Comparison of ENCODE assay signal across 8 mouse cellular contexts in genomic region chr17:73743681-73744311, GRCm38 (mm10). TPM values are rescaled to one million over a fixed set of nuclear protein-coding genes. Genes with fewer than 3 reads are reported as not detected.
DNase-seq lines count a peak whose midpoint lies in the region; ATAC-seq and TF ChIP-seq lines count a peak whose summit lies in the region.

No protein-coding gene starts in this region.

- H3K27ac ChIP-seq in cerebellum, adult 2 months (ENCODE audit: insufficient read depth, low read length): no peak overlapping the region
- H3K27ac ChIP-seq in hindbrain, embryonic 16.5 days (ENCODE audit: low read depth, low read length): no peak overlapping the region

- no peaks in the 10 kb centered on the region for H3K4me1 ChIP-seq in cerebellum, adult 2 months (ENCODE audit: control insufficient read depth, insufficient read depth, low read length)
- H3K4me1 ChIP-seq in hindbrain, embryonic 16.5 days (ENCODE audit: control insufficient read depth, insufficient read depth, low read depth, low read length): no peaks in the 10 kb centered on the region

- no peak overlapping the region for H3K4me3 ChIP-seq in cerebellum, adult 2 months (replicated peaks; ENCODE audit: insufficient read depth, low read depth, low read length)
- no peak overlapping the region for H3K4me3 ChIP-seq in hindbrain, embryonic 16.5 days (ENCODE audit: low read length)

- H3K4me2 ChIP-seq in hindbrain, embryonic 16.5 days (ENCODE audit: low read length): no peak overlapping the region

- H3K9me3 ChIP-seq in hindbrain, embryonic 16.5 days (ENCODE audit: control insufficient read depth, low read length): no peaks in the 10 kb centered on the region

- ATAC-seq in hindbrain, embryonic 16.5 days: peak; percentile 93

- TF ChIP-seq CTCF in cerebellum, adult 2 months (IDR thresholded peaks at IDR 0.05; ENCODE audit: borderline replicate concordance, insufficient read depth, low read depth, low read length): peak; percentile 98

- WGBS in cerebellum, adult 2 months: 3% methylated on average over 6 of the region's 6 CpGs
- 3% methylated on average over 6 of the region's 6 CpGs for WGBS in hindbrain, embryonic 16.5 days

- H3K36me3 ChIP-seq in hindbrain, embryonic 16.5 days (ENCODE audit: control insufficient read depth, insufficient read depth, low read length): no peaks in the 10 kb centered on the region

- no peak overlapping the region for H3K9ac ChIP-seq in hindbrain, embryonic 16.5 days (ENCODE audit: low read depth, low read length)

- TF ChIP-seq POLR2A in cerebellum, adult 2 months (IDR thresholded peaks at IDR 0.05; ENCODE audit: borderline replicate concordance, insufficient read depth, low read length): no peak

- no peaks in the 10 kb centered on the region for H3K27me3 ChIP-seq in cerebellum, adult 2 months (ENCODE audit: control insufficient read depth, insufficient read depth, low read length)
- H3K27me3 ChIP-seq in hindbrain, embryonic 16.5 days (replicated peaks; ENCODE audit: control insufficient read depth, insufficient read depth, low read length): no peaks in the 10 kb centered on the region

- DNase-seq in Muller cell, postnatal 12 days (ENCODE audit: inconsistent ontology term): peak; percentile 64
- DNase-seq in cerebellum, adult 2 months: peak; percentile 72 to 76
- DNase-seq in frontal cortex, adult 2 months (ENCODE audit: extremely low spot score in 1 of 2, low spot score in 1 of 2): peak; percentile 65 to 93
- peak; percentile 78 to 81 for DNase-seq in layer of hippocampus, postnatal 36 days
- peak; percentile 88 for DNase-seq in mesoderm, embryonic 11.5 days (ENCODE audit: low read depth, low spot score)
- peak; percentile 73 for DNase-seq in right cerebral cortex, postnatal 25 days
- DNase-seq in urinary bladder, postnatal 36 days (ENCODE audit: low spot score in 2 of 2): peak; percentile 66 to 77

RNA-seq across cellular contexts. Expression of gene Galnt14, which starts 33.5 kb away (rescaled TPM):
- polyA plus RNA-seq in cerebellum, adult 2 months (2012; rRNA removed): 6.4 and 7.6 TPM in 2 replicates
- polyA plus RNA-seq in frontal cortex, adult 2 months (2012; rRNA removed): 17.6 and 21.7 TPM in 2 replicates
- polyA plus RNA-seq in hindbrain, embryonic 16.5 days (2015; fragmentation: Nextera tagmentation; extraction: Ambion mirVana): 18.3 and 18.5 TPM in 2 replicates
- 10 to 100 TPM; 22.2 to 23.3 TPM for total RNA-seq in layer of hippocampus, postnatal 36 days (2021)
